Mouse (Mus musculus) layer of hippocampus, adult 9-11 months (tissue): ENCODE data around the gene a.
A peak's percentile ranks its signal among the peaks of the same experiment; 100 is the strongest.

ENCODE experiments used
- DNase-seq: peaks from one replicate; pipeline ENCODE4 v3.0.0; 2022

The a gene

DNA sequence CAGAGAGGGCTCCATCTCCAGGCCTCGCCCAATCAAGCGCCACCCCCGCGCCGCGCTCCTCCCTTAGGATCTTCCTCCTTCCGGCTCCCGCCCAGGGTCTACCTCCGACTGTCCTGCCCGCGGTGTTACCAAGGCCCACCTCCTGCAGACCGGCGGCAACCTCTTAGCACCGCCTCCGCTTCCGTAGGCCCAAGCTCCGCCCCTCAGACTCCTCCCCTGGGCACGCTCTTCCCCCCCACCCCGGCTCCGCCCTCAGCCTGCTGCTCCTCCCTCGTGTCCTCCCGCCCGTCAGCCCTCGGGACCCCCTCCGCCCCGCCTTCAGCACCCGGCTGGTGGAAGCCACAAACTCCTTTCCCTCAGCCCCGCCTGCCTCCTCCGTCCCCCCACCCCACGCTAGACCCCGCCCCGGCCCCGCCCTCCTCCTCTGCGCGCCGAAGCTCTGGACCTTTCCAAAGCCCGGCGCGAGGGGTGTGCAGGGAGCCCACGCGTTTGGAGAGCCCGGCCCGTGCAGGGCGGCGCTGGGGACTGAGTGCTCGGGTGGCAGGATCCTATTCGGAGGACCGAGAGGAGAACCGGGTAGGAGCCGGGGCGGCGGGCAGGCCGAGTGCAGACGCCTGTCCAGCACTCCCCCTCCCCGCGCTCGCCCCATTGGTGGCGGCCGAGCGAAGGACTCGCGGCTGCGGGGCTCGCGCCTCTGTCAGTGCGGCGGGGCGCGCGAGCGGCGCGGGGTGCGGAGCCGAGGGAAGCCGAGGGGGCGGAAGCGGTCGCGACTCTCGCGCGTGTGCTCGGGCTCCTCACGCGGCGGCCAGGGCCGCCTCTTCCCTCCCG lies at the start of gene a, which contains the start of gene Raly:
TSS of gene a (plus strand) at position 747 of the 828 bp plus-strand sequence.
TSS of gene Raly (plus strand) at position 441 of the 828 bp plus-strand sequence.
- DNase-seq, result peak; percentile 98

DNA sequence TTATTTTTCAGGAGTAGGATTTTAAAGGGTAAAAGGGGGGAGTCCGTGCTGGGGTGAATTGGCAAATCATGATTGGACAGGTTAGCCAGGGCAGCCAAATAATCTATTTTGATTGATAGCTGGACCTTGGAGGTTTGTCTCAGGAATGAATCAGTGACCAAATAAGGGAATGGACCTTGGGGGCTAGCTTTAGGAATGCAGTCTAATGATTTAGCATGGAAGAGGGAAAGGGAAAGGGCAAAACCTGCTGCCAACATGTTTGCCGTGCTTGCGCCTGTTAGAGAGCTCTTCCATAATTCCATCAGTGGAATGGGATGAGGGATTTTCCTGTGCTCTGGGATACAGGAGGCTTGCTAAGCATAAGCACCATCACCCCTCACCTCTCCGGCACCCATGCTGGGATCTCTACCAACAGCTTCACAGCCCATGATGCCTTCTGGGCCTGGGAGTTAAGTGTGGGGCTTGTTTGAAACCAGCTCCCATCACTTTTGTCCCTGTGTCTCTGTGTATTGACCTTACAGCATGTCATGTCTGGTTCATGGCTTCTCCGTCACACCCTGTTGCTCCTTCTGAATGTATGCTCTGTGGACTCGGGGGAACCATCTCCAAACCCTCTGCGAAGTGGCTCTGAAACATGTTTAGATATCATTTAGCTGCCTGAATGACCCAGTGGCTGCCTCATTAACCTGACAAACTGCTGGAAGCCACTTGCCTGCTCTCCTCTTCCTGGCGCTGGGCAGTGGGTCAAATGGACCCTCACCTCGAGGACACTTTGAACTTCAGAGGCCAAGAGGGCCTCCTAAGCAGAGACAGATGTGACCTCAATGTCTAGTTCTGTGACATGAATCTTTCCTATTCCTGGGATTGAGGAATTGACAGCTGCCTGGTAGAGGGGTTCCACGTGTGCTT lies 48.0 kb upstream of the a start:
- no peak for DNase-seq

DNA sequence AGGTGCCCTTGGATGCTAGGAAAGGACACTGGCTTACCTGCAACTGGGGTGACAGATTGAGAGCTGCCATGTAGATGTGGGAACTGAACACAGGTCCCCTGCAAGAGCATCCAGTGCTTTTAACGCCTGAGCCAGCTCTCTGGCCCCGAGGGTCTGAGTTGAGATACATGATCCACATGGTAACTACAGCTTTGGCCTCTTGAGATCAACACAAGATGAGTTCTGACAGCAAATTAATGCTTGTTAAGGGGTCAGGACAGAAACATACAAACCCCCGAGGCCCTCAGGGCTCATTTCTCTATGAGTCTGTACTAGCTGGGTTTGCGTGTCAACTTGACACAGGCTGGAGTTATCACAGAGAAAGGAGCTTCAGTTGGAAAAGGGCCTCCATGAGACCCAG lies 47.3 kb upstream of the a start:
- DNase-seq, result no peak

DNA sequence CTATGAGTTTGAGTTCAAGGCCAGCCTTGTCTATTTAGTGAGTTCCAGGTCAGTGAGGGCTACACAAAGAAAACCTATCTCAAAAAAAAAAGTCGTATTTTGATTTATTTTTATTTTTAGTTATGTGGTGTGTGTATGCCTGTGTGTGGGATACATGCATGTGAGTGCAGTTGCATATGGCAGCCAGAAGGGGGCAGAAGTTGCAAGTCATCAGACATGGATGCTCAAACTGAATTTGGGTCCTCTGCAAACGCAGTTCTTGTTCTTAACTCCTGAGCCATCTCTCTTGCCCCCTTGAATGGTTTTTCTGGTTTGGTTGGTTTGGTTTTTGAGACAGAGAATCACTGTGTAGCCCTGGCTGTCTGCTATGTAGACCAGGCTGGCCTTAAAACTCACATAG lies 42.8 kb upstream of the a start:
- DNase-seq, result no peak

DNA sequence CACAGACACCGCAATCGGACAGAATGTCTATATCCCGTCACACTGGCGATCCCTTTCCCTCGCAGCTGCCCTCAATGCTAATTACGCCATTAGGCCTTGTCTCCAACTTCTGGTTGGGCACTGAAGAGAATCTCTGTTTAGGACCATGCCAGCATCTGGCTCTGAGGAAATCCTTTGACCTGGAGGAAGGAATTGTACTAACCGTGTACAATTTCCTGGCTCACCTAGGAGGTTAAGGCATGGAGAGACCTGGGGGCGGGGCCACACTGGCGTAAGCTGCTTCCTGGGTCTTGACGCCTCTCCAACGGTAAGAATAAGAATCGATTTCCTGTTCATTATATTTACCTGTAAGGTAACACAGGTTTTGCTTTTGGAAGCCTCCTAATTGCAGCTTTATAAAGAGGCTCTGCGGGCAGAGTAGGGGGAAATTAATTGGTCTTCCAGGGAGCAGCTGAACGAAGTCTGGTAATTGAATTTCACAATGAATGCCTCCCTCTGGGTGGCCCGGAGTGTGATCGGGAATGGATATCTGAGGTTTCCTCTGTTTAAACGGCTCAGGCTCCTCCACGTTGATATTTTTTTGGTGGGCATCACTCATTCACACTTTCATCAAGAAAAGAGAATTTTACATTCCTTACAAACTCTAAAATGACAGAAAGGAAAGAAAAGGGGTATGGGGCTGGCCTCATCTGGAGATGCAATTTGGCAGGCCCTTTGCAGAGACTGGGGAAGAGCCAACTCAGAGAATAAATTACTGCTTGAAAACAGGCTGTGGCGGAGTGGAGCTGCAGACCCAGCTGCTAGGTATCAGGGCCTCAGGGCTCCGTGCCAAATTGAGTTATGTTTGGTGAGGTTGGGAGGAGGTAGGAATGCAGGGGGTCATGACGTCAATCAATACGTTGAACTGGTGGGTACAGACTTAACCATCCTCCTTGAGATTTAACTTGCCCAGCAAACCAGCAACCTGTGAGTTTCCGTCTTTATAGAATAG lies 41.9 kb upstream of the a start:
- DNase-seq, result no peak

GRCm38 (mm10) chr2:154751924-154752323 lies 39.3 kb upstream of the a start:
- no peak for DNase-seq

- DNase-seq, result no peak
Measured at GRCm38 (mm10) chr2:154754068-154754560, 37.1 kb upstream of the a start.

DNA sequence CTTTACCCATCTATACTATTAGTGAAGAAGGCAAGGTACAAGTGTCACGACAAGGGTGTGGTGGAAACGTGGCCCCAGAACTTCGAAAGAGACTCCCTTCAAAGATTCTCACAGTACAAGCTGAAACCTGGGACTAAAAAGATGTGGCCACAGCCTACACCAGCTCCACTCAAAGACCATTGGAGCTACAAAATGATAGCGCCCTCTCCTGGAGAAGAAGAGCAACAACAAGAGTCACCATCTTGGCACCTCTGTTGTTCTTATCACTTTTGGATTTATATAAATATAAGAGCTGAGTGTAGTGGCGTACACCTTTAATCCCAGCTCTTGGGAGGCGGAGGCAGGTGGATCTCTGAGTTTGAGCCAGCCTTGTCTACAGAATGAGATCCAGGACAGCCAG lies 35.4 kb upstream of the a start:
- no peak for DNase-seq

DNA sequence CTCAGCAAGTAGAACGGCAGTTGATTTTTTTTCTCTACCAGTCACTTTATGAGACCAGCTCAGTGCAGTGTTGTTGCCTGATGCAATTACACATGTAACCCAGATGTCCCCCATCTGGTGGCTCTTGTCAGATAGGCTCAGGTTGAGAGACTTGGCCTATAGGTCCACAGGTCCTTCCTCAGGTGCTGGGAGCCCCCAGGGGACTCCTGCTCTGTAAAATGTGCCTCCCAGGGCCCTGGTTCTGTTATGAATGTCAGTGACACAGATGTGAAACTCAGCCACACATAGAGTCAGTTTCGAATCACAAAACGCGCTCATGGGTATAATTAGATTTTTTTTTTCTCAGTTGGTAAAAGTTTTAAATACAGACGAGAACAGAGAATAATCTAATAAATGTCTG lies 33.5 kb upstream of the a start:
- DNase-seq, result no peak

- no peak for DNase-seq
Measured at GRCm38 (mm10) chr2:154758454-154758853, 32.7 kb upstream of the a start.

GRCm38 (mm10) chr2:154763226-154763625 lies 28.0 kb upstream of the a start:
- DNase-seq, result no peak

DNA sequence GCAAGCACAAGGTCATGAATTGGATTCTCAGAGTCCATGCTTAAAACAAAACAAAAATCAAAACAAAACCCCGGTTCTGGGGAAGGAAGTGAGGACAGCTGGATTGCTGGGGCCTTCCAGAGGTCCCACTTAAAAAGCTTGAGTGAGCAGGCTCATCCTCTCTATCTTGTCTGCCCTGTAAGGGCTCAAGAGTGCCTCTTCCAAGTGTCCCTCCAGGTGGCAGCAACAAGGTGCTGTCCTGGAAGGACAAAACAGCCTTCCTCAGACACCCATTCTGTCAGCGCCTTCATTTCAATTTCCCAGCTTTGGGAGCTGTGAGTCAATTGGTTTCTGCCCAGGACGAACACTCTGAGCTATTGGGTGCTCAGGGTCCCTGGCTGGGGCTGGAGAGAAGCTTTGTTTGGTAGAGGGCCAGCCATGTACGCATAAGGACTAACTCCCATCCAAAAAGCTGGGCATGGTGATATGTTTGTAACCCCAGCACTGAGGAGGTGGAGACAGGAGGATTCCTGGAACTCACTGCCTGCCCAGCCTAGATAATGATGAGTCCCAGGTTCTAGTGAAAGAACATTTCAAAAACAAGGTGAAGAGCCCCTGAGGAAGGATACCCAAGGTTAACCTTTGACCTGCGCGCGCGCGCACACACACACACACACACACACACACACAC lies 26.2 kb upstream of the a start:
- DNase-seq, result no peak

GRCm38 (mm10) chr2:154765554-154766008 lies 25.6 kb upstream of the a start:
- DNase-seq, result no peak

GRCm38 (mm10) chr2:154767051-154767450 lies 24.2 kb upstream of the a start:
- DNase-seq, result no peak

DNA sequence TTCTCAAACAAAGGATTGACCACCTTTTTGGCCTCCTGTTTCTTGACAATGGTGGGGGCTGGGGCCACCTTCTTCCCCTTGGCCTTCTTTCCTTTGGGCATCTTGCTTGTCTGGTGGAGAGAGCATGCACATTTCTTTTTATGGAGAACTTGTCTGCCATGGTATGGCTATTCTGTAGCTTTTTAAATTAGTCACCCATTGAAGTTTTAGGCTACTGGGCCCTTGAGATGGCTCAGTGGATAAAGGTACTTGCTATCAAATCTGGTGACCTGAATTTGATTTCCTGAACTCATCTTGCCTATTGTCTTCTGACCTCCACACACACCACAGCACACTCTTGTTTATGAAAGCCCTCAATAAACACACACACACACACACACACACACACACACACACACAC lies 21.3 kb upstream of the a start, which contains the start of gene Gm14214:
TSS of gene Gm14214 (minus strand) at position 101 of the 400 bp plus-strand sequence.
- no peak for DNase-seq

- no peak for DNase-seq
Measured at GRCm38 (mm10) chr2:154771604-154772003, 19.6 kb upstream of the a start.

- no peak for DNase-seq
Measured at GRCm38 (mm10) chr2:154774032-154774431, 17.2 kb upstream of the a start.

DNA sequence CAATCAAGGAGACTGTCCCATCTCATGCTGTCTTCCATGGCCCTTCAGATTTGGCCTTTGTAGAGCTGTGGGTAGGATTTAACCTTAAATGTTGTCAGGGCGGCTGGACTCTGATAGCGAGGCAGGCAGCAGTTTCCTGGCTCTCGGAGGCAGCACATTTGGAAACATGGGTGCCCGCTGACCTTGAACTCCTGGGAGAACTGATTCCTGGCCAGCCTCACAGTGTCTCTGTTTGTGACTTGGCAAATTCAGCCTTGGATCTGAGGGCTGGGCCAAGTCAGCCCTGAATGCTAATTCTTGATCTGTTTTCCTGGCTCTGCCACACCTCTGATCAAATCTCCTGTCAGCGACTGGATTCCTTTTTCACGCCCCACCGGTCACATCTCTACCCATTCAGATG lies 14.7 kb upstream of the a start:
- DNase-seq, result no peak

GRCm38 (mm10) chr2:154779648-154780047 lies 11.6 kb upstream of the a start:
- no peak for DNase-seq

- no peak for DNase-seq
Measured at GRCm38 (mm10) chr2:154782361-154782760, 8.8 kb upstream of the a start.

- DNase-seq, result no peak
Measured at GRCm38 (mm10) chr2:154782856-154783650, 8.1 kb upstream of the a start.
